Mouse (Mus musculus): ENCODE data around the gene Leng9.

- no peak for TF ChIP-seq CTCF (IDR thresholded peaks at IDR 0.05; ENCODE audit: low read depth, low read length)
- TF ChIP-seq POLR2A (IDR thresholded peaks at IDR 0.05; ENCODE audit: extremely low read depth, insufficient read depth, low read length): peak; percentile 84
Observed at GRCm38 (mm10) chr7:4136771-4137531, 13.2 kb downstream of the Leng9 start, which contains the start of gene Leng8.

Data from liver, adult 2 months (tissue).